Mouse (Mus musculus) limb, embryonic 14.5 days (tissue): ENCODE results near the gene Ncor2. TPM values are rescaled to one million over a fixed set of nuclear protein-coding genes. Genes with fewer than 3 reads are reported as not detected.
"Not testable (repeated sequence)": the region's sequence is repeated elsewhere in the genome, so short reads cannot be mapped to it uniquely, and the experiment has no call there.

Experiments used
- ATAC-seq: fragments of 200-750 bp; cut with Nextera tagmentation; 2 replicates; pipeline ENCODE4 v1.8.0; 2017; ENCODE audit warnings: low read depth, moderate number of reproducible peaks, moderate TSS enrichment; ENCODE audit not compliant: low FRiP score
- DNase-seq: peaks from one replicate; pipeline ENCODE4 v3.0.0-alpha.2; 2015; ENCODE audit warnings: low spot score
- H3K27ac ChIP-seq: fragments of 300-500 bp; sonication (generic); replicated peaks from 2 replicates; pipeline ENCODE4 v1.5.1; 2014; ENCODE audit warnings: low read depth, mild to moderate bottlenecking, low read length, moderate library complexity, mixed read lengths
- H3K27me3 ChIP-seq: fragments of 300-500 bp; sonication (generic); 2 replicates; pipeline ENCODE4 v1.6.1; 2014; ENCODE audit warnings: low read length, mixed read lengths; ENCODE audit not compliant: control insufficient read depth, insufficient read depth
- H3K36me3 ChIP-seq: fragments of 300-500 bp; sonication (generic); 2 replicates; pipeline ENCODE4 v1.6.1; 2014; ENCODE audit warnings: mild to moderate bottlenecking, low read length, moderate library complexity, mixed read lengths; ENCODE audit not compliant: control insufficient read depth, insufficient read depth
- H3K4me1 ChIP-seq: fragments of 300-500 bp; sonication (generic); 2 replicates; pipeline ENCODE4 v1.6.1; 2014; ENCODE audit warnings: antibody characterized with exemption, low read length, mixed read lengths; ENCODE audit not compliant: control insufficient read depth, insufficient read depth
- H3K4me2 ChIP-seq: fragments of 300-500 bp; sonication (generic); replicated peaks from 2 replicates; pipeline ENCODE4 v1.6.1; 2014; ENCODE audit warnings: low read depth, mild to moderate bottlenecking, low read length, moderate library complexity; ENCODE audit not compliant: severe bottlenecking
- H3K4me3 ChIP-seq: fragments of 300-500 bp; sonication (generic); replicated peaks from 2 replicates; pipeline ENCODE4 v1.5.1; 2014; ENCODE audit warnings: low read length
- H3K9ac ChIP-seq: fragments of 300-500 bp; sonication (generic); 2 replicates; pipeline ENCODE4 v1.6.1; 2014; ENCODE audit warnings: mild to moderate bottlenecking, low read depth, low read length, moderate library complexity; ENCODE audit not compliant: severe bottlenecking
- H3K9me3 ChIP-seq: fragments of 300-500 bp; sonication (generic); 2 replicates; pipeline ENCODE4 v1.6.1; 2016; ENCODE audit warnings: low read length; ENCODE audit not compliant: control insufficient read depth
- POLR2A ChIP-seq: fragments of 200-500 bp; IDR thresholded peaks from 2 replicates; pipeline ENCODE4 v1.8.0; 2012; ENCODE audit warnings: inconsistent platforms, mild to moderate bottlenecking, moderate library complexity, borderline replicate concordance; ENCODE audit not compliant: insufficient read depth, insufficient read length; ENCODE audit errors: extremely low read depth
- WGBS: fragments of 180-500 bp; shearing (Covaris S2); extraction: QIAGEN DNeasy Blood & Tissue Kit; methylation state at CpG from one replicate; pipeline ENCODE4 v1.1.7; 2014; 5-methylcytosine and 5-hydroxymethylcytosine counted together
- polyA plus RNA-seq, 2 experiments: library from polyadenylated mRNA; depleted of rRNA in 1 of 2; stranded (reverse) in 1 of 2; unstranded in 1 of 2; fragments of >200 nt; fragmentation: Nextera tagmentation in 1 of 2; extraction: Ambion mirVana in 1 of 2; gene quantifications; 2 replicates each; pipeline versions ENCODE4 v1.2.1 to v1.2.3; 2012 to 2014

Gene Ncor2
- polyA plus RNA-seq, 2 experiments = 39.3 to 75.9 TPM

DNA sequence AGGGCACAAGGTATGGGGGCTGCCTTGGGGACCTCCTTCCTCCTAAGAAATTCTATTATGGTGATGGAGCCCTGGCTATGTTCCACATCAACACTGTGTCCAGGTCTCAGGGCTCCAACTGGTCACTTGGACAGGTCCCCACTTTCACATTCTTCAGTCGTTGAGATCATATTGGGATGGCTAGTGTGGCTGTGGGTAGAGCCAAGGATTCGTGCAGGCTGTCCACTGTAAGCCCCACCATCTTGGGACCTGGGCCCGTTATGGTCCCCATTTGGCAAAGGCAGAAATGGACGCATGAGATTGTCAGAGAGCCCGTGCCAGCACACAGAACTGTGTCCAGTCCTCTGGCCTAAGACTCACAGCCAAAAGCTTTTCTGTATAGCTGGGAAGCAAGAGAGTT lies 23.1 kb upstream of the Ncor2 start:
- no peaks in the 10 kb centered on the region for H3K27me3 ChIP-seq
- no peak overlapping the region for H3K9ac ChIP-seq
- no peak for TF ChIP-seq POLR2A
- no peak overlapping the region for H3K4me2 ChIP-seq
- DNase-seq (no peak), ATAC-seq (no peak)
- 88% methylated on average over 5 of the region's 5 CpGs for WGBS
- no peaks in the 10 kb centered on the region for H3K36me3 ChIP-seq
- H3K4me1 ChIP-seq = peaks cover 6% of the 10 kb centered on the region; the same call in 1 of the 2 replicates
- H3K27ac ChIP-seq = no peak overlapping the region
- H3K9me3 ChIP-seq = no peaks in the 10 kb centered on the region
- no peak overlapping the region for H3K4me3 ChIP-seq

DNA sequence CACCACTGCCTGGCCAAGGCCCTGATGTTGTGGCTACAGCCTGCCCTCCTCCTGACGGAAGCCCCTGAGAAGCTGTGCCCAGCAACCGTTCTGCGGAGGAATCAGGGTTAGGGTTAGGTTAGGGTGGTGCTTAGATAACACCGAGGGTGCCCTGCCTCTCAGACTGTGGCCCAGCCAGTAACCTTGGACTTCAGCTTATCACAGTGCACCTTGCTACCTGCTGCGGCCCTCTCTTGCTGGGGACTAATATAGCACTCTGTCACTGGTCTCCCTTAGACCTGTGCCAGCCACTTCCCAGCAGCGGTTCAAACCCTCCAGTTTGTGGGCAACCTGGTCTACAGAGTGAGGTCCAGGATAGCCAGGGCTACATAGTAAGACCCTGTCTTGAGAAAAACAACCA lies 20.1 kb upstream of the Ncor2 start:
- no peak overlapping the region for H3K9ac ChIP-seq
- no peaks in the 10 kb centered on the region for H3K36me3 ChIP-seq
- WGBS = 95% methylated on average over 6 of the region's 6 CpGs
- H3K4me1 ChIP-seq = peaks cover 7% of the 10 kb centered on the region; the same call in 1 of the 2 replicates
- no peak for DNase-seq
- TF ChIP-seq POLR2A = no peak
- H3K4me3 ChIP-seq = no peak overlapping the region
- no peak for ATAC-seq
- no peak overlapping the region for H3K27ac ChIP-seq
- H3K4me2 ChIP-seq = no peak overlapping the region
- no peaks in the 10 kb centered on the region for H3K9me3 ChIP-seq
- H3K27me3 ChIP-seq = no peaks in the 10 kb centered on the region

DNA sequence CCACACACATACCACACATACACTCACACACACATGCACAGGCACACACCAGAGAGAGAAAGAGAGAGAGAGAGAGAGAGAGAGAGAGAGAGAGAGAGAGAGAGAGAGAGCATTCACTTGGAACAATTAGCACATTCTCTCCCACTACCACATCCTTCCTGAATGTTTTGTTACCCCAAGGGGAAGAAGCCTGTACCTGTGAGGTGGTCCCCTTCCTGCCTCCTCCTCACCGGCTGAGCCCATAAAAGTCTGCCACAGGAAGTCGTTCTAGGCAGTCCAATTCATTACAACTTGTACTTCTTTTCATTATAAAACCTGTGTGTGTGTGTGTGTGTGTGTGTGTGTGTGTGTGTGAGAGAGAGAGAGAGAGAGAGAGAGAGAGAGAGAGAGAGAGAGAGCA lies 18.3 kb upstream of the Ncor2 start:
- not testable (repeated sequence) for DNase-seq, H3K4me1 ChIP-seq, ATAC-seq, H3K27ac ChIP-seq, H3K4me3 ChIP-seq, H3K9ac ChIP-seq, H3K27me3 ChIP-seq, H3K9me3 ChIP-seq, H3K36me3 ChIP-seq, H3K4me2 ChIP-seq
- 13% methylated on average over 2 of the region's 2 CpGs for WGBS

DNA sequence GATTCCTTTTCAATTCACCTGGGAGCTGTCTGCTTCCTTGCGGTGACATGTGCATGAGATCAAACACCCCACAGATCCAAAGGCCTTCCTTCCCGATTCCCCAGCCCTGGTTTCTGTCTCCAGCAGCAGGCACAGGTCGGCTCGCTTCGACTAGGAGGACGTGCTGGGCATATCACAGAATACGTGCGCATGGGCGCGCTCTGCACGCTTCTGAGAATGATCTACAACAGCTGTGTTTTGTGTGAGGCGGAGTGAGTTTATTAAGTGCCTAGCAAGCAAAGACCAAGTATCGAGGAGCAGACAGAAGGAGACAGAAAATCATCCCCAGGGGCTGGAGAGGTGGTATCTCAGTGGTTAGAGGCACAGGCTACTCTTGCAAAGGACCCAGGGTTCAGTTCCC lies 17.0 kb upstream of the Ncor2 start:
- no peaks in the 10 kb centered on the region for H3K9me3 ChIP-seq
- WGBS = 71% methylated on average over 13 of the region's 13 CpGs

DNA sequence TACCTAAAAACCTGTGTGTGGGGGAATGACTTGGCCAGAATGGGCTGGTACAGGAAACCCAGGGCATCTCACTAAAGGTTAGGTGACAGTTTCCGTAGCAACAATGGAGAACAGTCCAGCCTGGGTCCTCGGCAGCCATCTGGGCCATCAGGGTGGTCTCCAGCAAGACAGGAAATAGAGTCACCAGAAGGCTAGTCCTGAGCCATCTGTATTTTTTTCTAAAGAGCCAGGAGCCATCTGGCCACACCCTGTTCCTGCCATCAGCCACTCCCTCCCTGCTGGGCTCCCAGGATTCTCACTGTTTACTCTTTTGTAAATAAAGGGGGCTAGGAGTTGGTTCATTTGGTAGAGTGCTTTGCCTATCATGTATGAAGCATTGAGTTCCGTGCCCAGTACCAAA lies 16.1 kb upstream of the Ncor2 start:
- Histone ChIP-seq H3K4me2 (no peak overlapping the region), H3K9me3 (no peaks in the 10 kb centered on the region), H3K27me3 (no peaks in the 10 kb centered on the region), H3K4me3 (no peak overlapping the region), H3K27ac (no peak overlapping the region), H3K9ac (no peak overlapping the region), H3K4me1 (0 out of 2 replicates have a peak, but pooled peaks cover 3% of the 10 kb centered on the region), H3K36me3 (no peaks in the 10 kb centered on the region)
- TF ChIP-seq POLR2A = no peak
- WGBS = 54% methylated on average over 3 of the region's 3 CpGs
- DNase-seq (no peak), ATAC-seq (no peak)

More for the DNA sequence above, 17.0 kb upstream of the Ncor2 start:
- Histone ChIP-seq H3K9ac (no peak overlapping the region), H3K4me1 (0 out of 2 replicates have a peak, but pooled peaks cover 3% of the 10 kb centered on the region), H3K4me3 (no peak overlapping the region), H3K27ac (no peak overlapping the region), H3K27me3 (no peaks in the 10 kb centered on the region), H3K36me3 (no peaks in the 10 kb centered on the region), H3K4me2 (no peak overlapping the region)
- no peak for TF ChIP-seq POLR2A
- DNase-seq (no peak), ATAC-seq (no peak)
